Mouse (Mus musculus) neutrophil, adult 5-6 weeks (primary cell): ENCODE measurements around the gene Csf3. TPM values are rescaled to one million over a fixed set of nuclear protein-coding genes. Genes with fewer than 3 reads are reported as not detected.
"Not testable (repeated sequence)": the region's sequence is repeated elsewhere in the genome, so short reads cannot be mapped to it uniquely, and the experiment has no call there.

ENCODE experiments used
- ATAC-seq: fragments of 151-379, 151-347 bp; 2 replicates; pipeline ENCODE4 v1.8.0; 2017; ENCODE audit warnings: mild to moderate bottlenecking, moderate TSS enrichment; ENCODE audit not compliant: insufficient number of reproducible peaks, poor library complexity, low FRiP score, severe bottlenecking; ENCODE audit errors: extremely low read depth
- total RNA-seq: library from RNA; stranded (forward); fragments of 200-1000 nt; gene quantifications from 2 replicates; pipeline ENCODE4 v1.2.3, GENCODE M21; 2017

Gene Csf3
- total RNA-seq, 1 experiment from 2014 or later = not detected

DNA sequence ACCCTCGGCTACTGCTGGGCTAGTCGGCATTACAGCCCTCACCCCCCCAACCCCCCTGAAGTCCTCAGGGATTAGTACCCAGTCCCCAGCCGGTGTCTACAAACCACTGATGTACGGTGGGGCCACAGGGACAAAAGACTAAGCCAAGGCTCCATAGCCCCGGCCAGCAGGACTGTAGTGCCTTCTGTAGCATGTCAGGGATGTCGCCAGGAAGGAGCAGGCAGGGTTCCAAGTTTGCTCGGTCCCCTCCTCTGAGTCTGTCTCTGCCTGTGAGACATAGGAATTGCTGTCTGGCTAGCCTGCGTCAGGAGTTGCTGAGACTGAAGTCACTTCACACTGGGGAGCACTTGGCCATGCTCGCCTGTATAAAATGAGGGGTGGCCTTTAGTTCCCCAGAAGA is 6.8 kb upstream of the Csf3 start:
- ATAC-seq = no peak

GRCm38 (mm10) chr11:98695408-98695807 is 5.7 kb upstream of the Csf3 start:
- ATAC-seq = no peak

- ATAC-seq = no peak
These were observed 4.4 kb upstream of the Csf3 start for GRCm38 (mm10) chr11:98696454-98697216.

DNA sequence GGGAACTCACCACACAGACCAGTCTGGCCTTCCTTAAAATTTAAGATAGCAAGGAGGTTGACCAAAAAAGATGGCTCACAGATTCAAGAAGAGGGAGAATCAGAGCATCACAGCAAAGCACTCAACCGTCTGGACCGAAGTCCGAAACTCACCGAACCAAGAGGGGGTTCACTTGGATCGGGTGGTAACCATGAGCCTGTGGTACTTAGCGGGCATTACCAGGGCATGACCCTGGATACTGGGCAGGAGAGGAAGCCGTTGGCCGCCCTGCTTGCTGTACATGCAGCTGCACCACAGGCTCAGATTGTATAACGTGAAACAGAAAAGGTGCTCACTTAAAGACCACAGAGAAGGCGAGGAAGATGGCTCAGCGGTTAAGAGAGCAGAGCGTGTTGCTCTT is 3.8 kb upstream of the Csf3 start:
- ATAC-seq = no peak

- no peak for ATAC-seq
These were observed 2.0 kb upstream of the Csf3 start for GRCm38 (mm10) chr11:98698849-98699640.

GRCm38 (mm10) chr11:98699911-98700310 is 1.2 kb upstream of the Csf3 start:
- peak; percentile 80 for ATAC-seq

- ATAC-seq = no peak
These were observed 1.3 kb downstream of the Csf3 start for GRCm38 (mm10) chr11:98702323-98702722.

- no peak for ATAC-seq
These were observed 4.0 kb downstream of the Csf3 start for GRCm38 (mm10) chr11:98705021-98705420.

GRCm38 (mm10) chr11:98707401-98708281 is 6.6 kb downstream of the Csf3 start:
- ATAC-seq = no peak

DNA sequence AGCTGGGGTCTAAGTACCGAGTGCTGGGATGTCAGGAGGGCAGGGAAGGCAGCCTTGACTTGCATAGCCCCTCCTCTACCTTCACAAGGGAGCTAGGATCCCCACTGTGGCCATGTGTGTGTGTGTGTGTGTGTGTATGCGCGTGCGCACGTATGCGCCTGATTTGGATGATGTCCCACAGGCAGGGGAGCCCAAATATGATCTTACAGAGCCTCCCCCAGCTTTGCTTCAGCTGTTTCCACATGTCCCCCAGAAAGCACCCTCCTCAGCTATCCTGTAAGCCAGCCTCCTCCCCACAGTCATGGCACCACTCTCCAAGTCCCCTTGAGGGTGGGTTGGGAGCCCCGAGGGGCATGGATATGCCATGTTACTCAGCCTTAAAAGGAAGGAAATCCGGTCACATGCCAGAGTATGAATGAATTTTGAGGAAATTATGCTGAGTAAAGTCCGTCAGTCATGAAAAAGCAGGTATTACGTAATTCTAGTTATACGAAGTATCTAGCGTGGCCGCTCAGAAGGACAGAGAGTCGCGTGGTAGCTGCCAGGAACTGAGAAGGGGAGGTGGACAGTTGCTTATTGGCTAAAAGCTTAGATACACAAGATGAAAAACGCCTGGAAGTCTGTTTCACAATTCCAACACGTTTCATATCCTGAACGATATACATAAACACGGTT is 7.4 kb downstream of the Csf3 start:
- ATAC-seq = no peak

GRCm38 (mm10) chr11:98709001-98709741 is 8.1 kb downstream of the Csf3 start:
- no peak for ATAC-seq

GRCm38 (mm10) chr11:98710416-98711045 is 9.5 kb downstream of the Csf3 start:
- peak; percentile 83 for ATAC-seq

DNA sequence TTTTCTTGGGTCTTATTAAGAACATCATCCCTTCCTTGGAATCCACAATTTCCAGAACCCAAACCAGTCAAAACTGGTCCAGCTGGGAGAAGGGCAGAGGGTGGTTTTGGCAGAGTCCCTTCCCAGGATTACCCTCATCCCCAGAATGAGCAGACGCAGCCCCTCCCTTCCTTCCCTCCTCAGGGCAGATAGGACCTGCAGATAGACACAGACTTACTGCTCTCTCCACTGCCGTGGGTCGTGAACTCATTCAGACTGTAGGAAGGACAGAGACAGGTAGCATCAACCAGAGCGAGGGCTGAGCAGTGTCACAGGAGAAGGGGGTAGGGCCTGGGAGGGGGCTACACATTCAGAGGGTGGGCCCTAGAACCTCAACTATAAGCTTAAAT is 10.0 kb downstream of the Csf3 start:
- no peak for ATAC-seq

DNA sequence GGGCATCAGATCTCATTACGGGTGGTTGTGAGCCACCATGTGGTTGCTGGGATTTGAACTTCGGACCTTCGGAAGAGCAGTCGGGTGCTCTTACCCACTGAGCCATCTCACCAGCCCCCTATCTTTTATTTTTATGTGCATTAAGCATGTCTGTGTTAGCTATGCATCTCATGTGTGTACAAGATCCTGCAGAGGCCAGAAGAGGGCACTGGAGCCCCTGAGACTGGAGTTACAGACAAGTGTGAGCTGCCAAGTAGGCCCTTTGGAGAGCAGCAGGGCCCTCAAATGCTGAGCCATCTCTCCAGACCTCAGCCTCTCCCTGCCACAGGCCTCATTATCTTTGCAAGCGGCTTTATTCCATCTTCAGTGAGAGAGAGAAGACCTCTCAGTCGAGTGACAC is 10.9 kb downstream of the Csf3 start:
- ATAC-seq = not testable (repeated sequence)

DNA sequence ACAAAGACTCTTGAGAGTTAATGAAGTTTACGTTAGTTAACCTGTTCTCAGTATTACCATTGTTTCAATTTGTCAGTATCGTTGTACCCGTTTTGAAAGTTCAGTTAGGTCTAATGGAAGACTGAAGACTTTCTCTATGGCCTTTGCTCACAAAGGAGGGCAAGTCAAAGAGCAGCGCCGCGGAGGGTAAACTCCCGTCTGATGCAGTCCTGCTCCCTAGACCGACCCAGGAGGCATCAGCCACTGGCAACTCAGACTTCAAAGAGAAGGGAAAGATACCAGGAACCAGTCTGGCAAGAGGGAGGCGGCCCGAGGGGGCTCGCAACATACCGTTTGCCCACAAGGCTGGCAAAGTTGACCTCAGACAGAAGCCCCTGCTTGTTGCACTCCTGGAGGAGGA is 12.6 kb downstream of the Csf3 start:
- ATAC-seq = no peak

GRCm38 (mm10) chr11:98715946-98716345 is 14.9 kb downstream of the Csf3 start:
- ATAC-seq = no peak

DNA sequence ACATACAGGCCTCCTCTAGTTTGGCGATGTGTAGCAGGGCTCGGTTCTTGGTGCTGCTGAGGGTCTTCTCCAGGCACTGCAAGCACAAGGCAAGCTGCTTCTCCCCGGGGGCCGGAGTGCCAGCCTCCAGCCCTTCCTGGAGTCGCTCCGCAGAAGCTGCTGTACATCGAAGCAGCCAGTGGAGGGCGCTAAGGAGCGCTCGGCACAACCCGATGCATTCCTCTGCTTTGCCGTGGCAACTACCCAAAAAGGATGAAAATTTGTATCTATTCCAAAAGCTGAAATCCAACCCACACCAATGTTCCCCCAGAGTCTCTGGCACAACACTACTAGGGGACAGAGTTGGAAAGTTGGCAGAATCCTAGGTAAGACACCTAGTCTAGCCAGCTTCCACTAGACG is 16.8 kb downstream of the Csf3 start:
- peak; percentile 56; the same call in 1 of the 2 replicates for ATAC-seq

GRCm38 (mm10) chr11:98720756-98721155 is 19.7 kb downstream of the Csf3 start:
- ATAC-seq = no peak
